Comparison of ENCODE assay signal across 10 mouse cellular contexts in genomic region chr1:13500456-13500855, GRCm38 (mm10).
A peak's percentile ranks its signal among the peaks of the same experiment; 100 is the strongest.
DNase-seq lines count a peak whose midpoint lies in the region; ATAC-seq and TF ChIP-seq lines count a peak whose summit lies in the region.
"Had no signal": no experiment of that assay in that cellular context is flagged by ENCODE, and none has a peak within 500 bp of the region (broad histone marks: within the 10 kb centered on the region; RNA-seq: fewer than 3 reads in every experiment).

No protein-coding gene starts in this region.

- DNase-seq in heart, adult 18-20 months, result peak; percentile 22 to 60
- no peak for DNase-seq in heart, postnatal 25 days (ENCODE audit: low spot score)
- peak; percentile 59 for DNase-seq in CD4-positive helper T cell, adult 2 months (ENCODE audit: low read depth, low spot score)
- peak; percentile 20 to 23 for DNase-seq in frontal cortex, postnatal 25 days (ENCODE audit: low spot score in 2 of 2)
- DNase-seq in layer of hippocampus, adult 9-10 months (ENCODE audit: low spot score), result peak; percentile 22
- DNase-seq in thymus, adult 2 months, result peak; percentile 71

- no peak overlapping the region for H3K4me3 ChIP-seq in bone marrow, adult 2 months (replicated peaks; ENCODE audit: control insufficient read depth, low read depth, low read length)
- no peak overlapping the region for H3K4me3 ChIP-seq in thymus, adult 2 months (ENCODE audit: control insufficient read depth, insufficient read depth, low read length)
- H3K4me3 ChIP-seq: limb, embryonic 13.5 days; stomach, embryonic 15.5 days had no signal

- WGBS in bone marrow, adult 2 months, result 34% methylated on average over 5 of the region's 5 CpGs
- 54% methylated on average over 5 of the region's 5 CpGs for WGBS in thymus, adult 2 months

- TF ChIP-seq CTCF in bone marrow, adult 2 months (IDR thresholded peaks at IDR 0.05; ENCODE audit: control insufficient read depth, insufficient read depth, low read length), result peak; percentile 54
- 0 out of 2 replicates have a peak, but pooled peaks have one; percentile 50 for TF ChIP-seq CTCF in thymus, adult 2 months (IDR thresholded peaks at IDR 0.05; ENCODE audit: borderline replicate concordance, control insufficient read depth, extremely low read depth, insufficient read depth, low read length, poor library complexity)

- H3K27me3 ChIP-seq in thymus, adult 2 months (ENCODE audit: control insufficient read depth, insufficient read depth, low read length), result no peaks in the 10 kb centered on the region
- H3K27me3 ChIP-seq: stomach, embryonic 15.5 days had no signal

- H3K4me1 ChIP-seq in bone marrow, adult 2 months (ENCODE audit: control insufficient read depth, insufficient read depth, low read length), result no peaks in the 10 kb centered on the region
- no peaks in the 10 kb centered on the region for H3K4me1 ChIP-seq in thymus, adult 2 months (replicated peaks; ENCODE audit: control insufficient read depth, insufficient read depth, low read length)
- H3K4me1 ChIP-seq: limb, embryonic 13.5 days; stomach, embryonic 15.5 days had no signal

- TF ChIP-seq POLR2A in bone marrow, adult 2 months (IDR thresholded peaks at IDR 0.05; ENCODE audit: borderline replicate concordance, control insufficient read depth, low read depth, low read length), result no peak
- TF ChIP-seq POLR2A in thymus, adult 2 months (IDR thresholded peaks at IDR 0.05; ENCODE audit: control insufficient read depth, extremely low read depth, insufficient read depth, low read length, poor library complexity), result no peak

- no peaks in the 10 kb centered on the region for H3K36me3 ChIP-seq in thymus, adult 2 months (ENCODE audit: control insufficient read depth, insufficient read depth, low read length)
- H3K36me3 ChIP-seq: limb, embryonic 13.5 days; stomach, embryonic 15.5 days had no signal

- intact Hi-C loops in heart, postnatal 25 days (cut with DNase I), result loop anchor here (10.0 kb wide), 1 partner anchor 116 kb away; no protein-coding TSS in a partner anchor

- peak; percentile 80 for ATAC-seq in megakaryocyte progenitor cell, adult 5-6 weeks (replicated peaks; ENCODE audit: poor library complexity)

- no peak overlapping the region for H3K27ac ChIP-seq in bone marrow, adult 2 months (ENCODE audit: control insufficient read depth, insufficient read depth, low read depth, low read length, poor library complexity)
- no peak overlapping the region for H3K27ac ChIP-seq in thymus, adult 2 months (ENCODE audit: control insufficient read depth, insufficient read depth, low read length)
- H3K27ac ChIP-seq: limb, embryonic 13.5 days; stomach, embryonic 15.5 days had no signal
